Mouse (Mus musculus): ENCODE data around the gene Blnk. TPM values are rescaled to one million over a fixed set of nuclear protein-coding genes. Genes with fewer than 3 reads are reported as not detected.

Gene Blnk
- polyA plus RNA-seq (2014; fragmentation: Illumina TruSeq; extraction: RNeasy Lipid Tissue Mini Kit (QIAGEN cat#74804); ENCODE audit: insufficient read depth, low read depth, low replicate concordance): 7.0 TPM

GRCm38 (mm10) chr19:40994057-40994585, at the start of gene Blnk:
Blnk (minus strand) TSS chr19:40994535.

GRCm38 (mm10) chr19:41029219-41029618, 34.9 kb upstream of the Blnk start, which contains the start of gene Dntt:
Dntt (plus strand) TSS chr19:41029275.

GRCm38 (mm10) chr19:40894519-40895392, 99.6 kb downstream of the Blnk start, which contains the start of gene Zfp518a:
Zfp518a (plus strand) TSS chr19:40894705.

Other genes starting within 250 kb of the Blnk start
- gene Cc2d2b, start 245.8 kb downstream of the Blnk start, polyA plus RNA-seq (2014; fragmentation: Illumina TruSeq; extraction: RNeasy Lipid Tissue Mini Kit (QIAGEN cat#74804); ENCODE audit: insufficient read depth, low read depth, low replicate concordance): not detected
- 4.2 TPM for gene Ccnj, start 163.3 kb downstream of the Blnk start, polyA plus RNA-seq (2014; fragmentation: Illumina TruSeq; extraction: RNeasy Lipid Tissue Mini Kit (QIAGEN cat#74804); ENCODE audit: insufficient read depth, low read depth, low replicate concordance)
- 3.9 TPM for gene Zfp518a, start 99.8 kb downstream of the Blnk start, polyA plus RNA-seq (2014; fragmentation: Illumina TruSeq; extraction: RNeasy Lipid Tissue Mini Kit (QIAGEN cat#74804); ENCODE audit: insufficient read depth, low read depth, low replicate concordance)
- gene Dntt, start 34.7 kb upstream of the Blnk start, polyA plus RNA-seq (2014; fragmentation: Illumina TruSeq; extraction: RNeasy Lipid Tissue Mini Kit (QIAGEN cat#74804); ENCODE audit: insufficient read depth, low read depth, low replicate concordance): 0.27 TPM
- not detected for gene Opalin, start 82.6 kb upstream of the Blnk start, polyA plus RNA-seq (2014; fragmentation: Illumina TruSeq; extraction: RNeasy Lipid Tissue Mini Kit (QIAGEN cat#74804); ENCODE audit: insufficient read depth, low read depth, low replicate concordance)
- not detected for gene Tll2, start 212.3 kb upstream of the Blnk start, polyA plus RNA-seq (2014; fragmentation: Illumina TruSeq; extraction: RNeasy Lipid Tissue Mini Kit (QIAGEN cat#74804); ENCODE audit: insufficient read depth, low read depth, low replicate concordance)